Mouse (Mus musculus): ENCODE results near the gene Dck.
A peak's percentile ranks its signal among the peaks of the same experiment; 100 is the strongest.
"Not testable (repeated sequence)": the region's sequence is repeated elsewhere in the genome, so short reads cannot be mapped to it uniquely, and the experiment has no call there.

Dck gene

DNA sequence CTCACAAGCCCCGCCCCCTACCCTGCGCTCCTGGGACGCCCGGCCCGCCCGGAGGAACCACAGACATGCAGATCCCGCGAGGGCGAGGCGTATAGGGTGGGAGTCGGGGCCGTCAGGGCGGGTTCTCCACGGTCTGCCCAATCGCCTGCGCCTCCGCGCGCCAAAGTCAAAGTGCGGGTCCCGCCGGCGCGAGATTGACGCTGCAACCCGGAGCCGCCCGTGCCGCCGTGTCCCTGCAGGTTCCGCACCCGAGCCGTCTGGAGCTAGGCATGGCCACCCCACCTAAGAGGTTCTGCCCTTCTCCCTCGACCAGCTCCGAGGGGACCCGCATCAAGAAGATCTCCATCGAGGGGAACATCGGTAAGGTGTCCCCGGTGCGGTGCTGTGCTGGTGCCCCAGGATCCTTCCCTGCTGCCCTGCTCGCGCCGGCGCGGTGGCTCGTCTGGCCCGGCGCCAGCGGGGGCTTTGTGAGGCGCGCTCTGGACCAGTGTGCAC lies at the start of gene Dck:
Dck (plus strand) TSS at position 10 of the 495 bp plus-strand sequence.
- DNase-seq (ENCODE audit: low spot score) = peak; percentile 91

DNA sequence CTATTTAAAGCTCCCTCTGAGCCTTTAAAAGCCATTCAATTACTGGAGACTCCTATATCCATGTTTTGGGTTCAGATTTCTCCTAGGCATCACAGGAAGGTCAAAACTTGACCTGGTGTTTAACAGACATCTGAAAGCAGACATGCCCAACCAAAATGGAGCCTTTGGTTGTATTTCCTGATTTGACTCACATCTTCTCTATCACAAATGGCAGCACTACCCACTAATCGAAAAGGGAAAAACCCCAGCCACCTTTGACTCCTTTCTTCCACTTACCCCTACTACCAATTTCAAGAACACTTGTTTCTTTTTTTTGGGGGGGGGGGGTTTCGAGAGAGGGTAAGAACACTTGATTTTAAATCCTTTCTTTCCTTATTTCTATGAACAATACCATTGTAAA lies 47.8 kb upstream of the Dck start:
- DNase-seq (ENCODE audit: low spot score) = no peak

DNA sequence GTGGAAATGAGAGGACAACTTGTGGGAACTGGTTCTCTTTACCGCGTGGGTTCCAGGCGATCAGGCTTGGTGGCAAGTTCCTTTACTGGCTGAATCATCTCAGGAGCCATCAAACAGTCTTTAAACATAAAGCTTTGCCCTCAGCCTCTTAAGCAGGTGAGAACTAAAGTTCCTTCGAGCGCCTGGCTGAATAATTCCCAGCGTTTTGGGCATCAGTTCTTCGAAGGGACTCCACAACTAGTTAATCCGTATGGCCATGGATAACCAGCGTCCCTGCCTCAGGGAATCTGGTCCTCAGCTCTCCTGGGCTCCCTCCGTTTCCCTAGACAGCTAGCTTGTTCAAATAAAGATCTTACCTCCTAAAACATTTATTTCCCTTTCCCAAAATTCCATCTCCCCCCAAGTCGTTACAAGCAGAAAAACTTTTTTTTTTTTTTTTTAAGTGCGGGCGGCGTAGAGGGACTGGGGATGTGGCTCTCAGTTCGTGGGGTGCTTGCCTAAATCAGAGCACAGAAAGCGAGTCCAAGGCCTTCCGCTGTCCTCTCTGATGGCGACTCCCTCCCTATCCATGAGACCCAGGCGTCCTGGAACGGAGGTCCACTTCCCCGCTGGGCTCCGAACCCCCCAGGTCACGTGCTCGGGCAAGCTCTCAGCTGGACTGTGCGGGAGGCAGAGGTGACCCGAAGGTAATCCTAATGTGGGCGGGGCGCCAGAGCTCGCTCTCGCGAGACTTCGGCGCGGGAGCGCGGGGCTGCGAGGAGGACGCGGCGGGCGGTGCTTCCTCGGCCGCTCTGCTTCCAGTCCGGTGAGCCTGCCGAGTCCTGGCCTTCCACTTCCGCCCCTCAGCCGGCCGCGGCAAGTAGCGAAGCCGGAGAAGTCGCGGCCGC lies 44.4 kb upstream of the Dck start, which contains the start of gene Mob1b:
Mob1b (plus strand) TSS at position 740 of the 887 bp plus-strand sequence.
- peak; percentile 99 for DNase-seq (ENCODE audit: low spot score)

DNA sequence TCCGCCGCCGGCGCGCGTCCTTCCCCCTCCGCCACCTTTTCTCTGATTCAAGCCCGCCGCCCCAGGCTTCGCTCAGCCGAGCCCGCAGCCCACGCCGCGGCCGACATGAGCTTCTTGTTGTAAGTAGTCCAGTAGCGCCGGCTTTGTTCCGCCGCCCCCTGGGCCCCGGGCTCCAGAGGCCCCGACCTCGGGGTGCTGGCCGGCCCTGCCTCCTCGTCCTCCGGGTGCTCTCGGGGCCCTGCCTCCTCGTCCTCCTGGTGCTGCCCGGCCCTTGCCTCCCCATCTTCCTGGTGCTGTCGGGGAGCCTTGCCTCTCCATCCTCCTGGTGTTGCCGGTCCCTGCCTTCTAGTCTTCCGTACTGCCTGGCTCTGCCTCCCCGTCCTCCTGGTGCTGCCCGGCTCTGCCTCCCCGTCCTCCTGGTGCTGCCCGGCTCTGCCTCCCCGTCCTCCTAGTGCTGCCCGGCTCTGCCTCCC lies 43.8 kb upstream of the Dck start:
- DNase-seq (ENCODE audit: low spot score) = no peak

DNA sequence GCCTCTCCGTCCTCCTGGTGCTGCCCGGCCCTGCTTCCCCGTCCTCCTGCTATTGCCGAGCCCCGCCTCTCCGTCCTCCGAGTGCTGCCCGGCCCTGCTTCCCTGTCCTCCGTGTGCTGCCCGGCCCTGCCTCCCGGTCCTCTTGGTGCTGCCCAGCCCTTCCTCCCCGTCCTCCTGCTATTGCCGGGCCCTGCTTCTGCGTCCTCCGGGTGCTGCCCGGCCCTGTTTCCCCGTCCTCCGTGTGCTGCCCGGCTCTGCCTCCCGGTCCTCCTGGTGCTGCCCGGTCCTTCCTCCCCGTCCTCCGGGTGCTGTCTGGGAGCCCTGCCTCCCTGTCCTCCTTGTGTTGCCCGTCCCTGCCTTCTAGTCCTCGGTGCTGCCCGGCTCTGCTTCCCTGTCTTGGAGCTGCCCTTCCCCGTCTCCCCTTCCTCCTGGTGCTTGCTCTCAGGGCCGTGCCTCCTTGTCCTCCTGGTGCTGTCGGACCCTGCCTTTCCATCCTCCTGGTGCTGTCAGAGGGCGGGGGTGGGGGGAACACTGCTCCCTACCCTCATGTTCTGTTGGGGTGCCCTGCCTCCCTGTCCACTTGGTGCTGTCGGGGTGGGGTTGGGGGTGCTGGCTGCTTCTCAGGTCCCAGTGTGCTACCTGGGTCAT lies 43.1 kb upstream of the Dck start:
- peak; percentile 11 for DNase-seq (ENCODE audit: low spot score)

DNA sequence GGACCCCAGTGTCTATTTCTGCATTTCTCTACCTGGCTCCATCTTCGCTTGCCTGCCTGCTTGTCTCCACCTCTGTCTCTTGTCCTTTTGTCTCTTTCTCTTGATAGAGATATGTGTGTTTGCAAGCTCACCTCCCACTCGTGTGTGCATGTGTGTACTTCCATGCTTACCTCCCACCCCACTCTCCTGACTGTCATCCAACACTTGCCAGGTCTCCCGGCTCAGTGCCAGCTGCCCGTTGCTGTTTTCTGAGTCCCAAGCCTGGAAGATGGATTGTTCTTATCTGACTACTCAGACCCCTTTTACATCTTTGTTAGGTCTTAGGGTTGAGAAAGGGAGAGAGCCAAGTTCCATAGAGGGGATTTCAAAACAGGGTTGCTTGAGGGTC lies 42.6 kb upstream of the Dck start:
- DNase-seq (ENCODE audit: low spot score) = no peak

DNA sequence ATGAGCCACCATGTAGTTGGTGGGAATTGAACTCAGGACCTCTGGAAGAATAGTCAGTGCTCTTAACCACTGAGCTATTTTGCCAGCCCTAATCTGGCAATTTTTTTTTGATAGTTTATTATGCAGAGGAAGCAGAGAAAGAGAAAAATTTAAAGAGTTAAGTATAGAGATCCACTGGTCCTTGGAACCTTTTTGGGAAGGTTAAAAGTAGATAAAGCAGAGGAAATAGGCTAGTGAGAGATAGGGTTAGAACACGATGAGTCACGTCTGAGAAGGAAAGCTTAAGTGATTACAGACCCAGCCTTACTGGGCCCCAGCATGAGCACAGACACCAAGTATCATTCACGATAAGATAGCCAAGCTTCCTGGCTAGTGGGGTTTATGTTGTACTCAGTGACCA lies 40.8 kb upstream of the Dck start:
- DNase-seq (ENCODE audit: low spot score) = no peak

DNA sequence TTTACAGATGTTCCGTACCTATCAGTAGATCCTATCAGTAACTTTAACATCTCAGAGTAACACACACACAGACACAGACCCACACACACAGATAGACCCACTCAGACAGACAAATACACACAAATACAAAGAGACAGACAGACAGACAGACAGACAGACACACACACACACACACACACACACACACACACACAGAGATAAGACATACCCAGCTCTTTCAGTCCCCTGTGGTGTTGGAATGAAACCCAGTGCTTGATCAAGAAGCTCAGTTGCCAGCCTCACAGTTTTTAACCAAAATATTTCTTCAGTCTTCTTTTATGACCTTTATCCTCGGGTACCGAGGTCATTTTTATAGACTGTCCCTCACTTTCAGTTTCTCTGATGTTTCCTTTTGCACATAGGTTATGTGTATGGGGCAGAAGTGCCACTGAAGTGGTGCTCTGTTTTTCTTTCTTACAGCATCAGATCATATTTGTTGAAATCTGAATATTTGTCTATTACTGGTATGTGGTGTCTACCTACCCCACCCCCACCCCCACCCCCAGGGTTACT lies 37.1 kb upstream of the Dck start:
- no peak for DNase-seq (ENCODE audit: low spot score)

DNA sequence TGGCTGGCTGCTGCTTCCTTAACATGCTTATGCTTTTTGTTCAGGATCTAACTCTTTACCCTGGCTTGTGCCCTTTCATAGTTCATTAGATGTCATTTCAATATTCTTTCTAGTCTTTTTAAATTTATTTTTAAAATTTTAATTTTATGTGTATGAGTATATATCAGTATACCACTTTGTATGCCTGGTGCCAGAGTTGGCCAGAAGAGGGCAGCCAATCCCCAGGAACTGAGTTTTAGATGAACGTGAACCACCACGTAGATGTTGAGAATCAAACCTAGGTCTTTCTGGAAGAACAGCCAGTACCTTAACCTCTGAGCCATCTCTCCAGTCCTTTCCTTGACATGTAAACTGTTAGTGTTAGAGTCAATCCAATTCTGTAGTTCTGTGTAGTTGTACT lies 30.0 kb upstream of the Dck start:
- no peak for DNase-seq (ENCODE audit: low spot score)

DNA sequence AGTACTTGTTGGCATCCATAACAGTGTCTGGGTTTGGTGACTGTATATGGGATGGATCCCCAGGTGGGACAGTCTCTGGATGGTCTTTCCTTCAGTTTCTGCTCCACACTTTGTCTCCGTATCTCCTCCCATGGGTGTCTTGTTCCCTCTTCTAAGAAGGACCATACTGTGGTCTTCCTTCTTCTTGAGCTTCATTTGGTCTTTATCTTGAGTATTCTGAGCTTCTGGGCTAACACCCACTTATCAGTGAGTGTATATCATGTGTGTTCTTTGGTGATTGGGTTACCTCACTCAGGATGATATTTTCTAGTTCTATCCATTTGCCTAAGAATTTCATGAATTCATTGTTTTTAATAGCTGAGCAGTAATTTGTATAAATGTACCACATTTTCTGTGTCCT lies 23.7 kb upstream of the Dck start:
- not testable (repeated sequence) for DNase-seq (ENCODE audit: low spot score)

DNA sequence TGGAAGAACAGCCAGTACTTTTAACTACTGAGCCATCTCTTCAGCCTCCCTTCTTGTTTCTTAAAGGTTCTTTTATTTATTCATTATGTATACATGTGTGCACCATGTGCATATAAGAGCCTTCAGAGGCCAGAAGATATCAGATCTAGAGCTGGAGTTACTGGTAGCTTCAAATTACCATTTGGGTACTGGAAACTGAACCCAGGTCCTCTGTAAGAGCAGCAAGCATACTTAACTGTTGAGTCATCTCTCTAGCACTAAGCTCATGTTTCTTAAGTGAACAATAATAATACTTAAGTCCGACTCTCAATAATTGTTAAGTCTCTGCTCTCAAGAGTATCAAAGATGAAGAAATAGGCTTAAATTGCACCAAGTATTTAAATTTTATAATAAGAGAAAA lies 17.0 kb upstream of the Dck start:
- no peak for DNase-seq (ENCODE audit: low spot score)

DNA sequence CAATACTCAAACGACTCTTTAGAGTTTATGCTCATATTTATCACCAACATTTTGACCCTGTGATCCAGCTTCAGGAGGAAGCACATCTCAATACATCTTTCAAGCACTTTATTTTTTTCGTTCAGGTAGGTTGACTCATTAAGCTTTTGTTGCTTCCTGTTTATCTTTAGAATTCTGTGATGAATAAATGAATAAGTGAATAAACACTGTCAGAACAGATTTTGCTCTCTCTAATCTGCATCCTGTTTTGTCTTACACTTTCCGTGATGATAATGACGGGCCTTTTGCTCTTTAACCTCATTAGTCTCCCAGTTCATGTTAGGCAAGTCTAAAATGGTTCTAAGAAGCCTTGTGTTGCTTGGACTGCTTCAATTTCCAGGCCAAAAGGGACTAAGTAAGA lies 11.6 kb upstream of the Dck start:
- DNase-seq (ENCODE audit: low spot score) = no peak

DNA sequence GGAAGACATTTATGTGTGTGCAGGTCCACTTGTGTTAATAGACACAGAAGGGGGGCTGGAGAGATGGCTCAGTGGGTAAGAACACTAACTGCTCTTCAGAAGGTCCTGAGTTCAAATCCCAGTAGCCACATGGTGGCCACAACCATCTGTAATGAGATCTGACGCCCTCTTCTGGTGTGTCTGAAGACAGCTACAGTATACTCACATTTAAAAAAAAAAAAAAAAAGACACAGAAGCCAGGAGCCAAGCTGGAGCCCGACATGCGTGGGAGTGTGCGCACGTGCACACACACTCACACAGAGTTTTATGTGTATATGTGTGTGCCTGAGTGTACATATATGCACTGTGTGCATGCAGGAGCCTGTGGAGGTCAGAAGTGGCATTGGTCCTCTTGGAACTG lies 2.2 kb upstream of the Dck start:
- DNase-seq (ENCODE audit: low spot score) = no peak

DNA sequence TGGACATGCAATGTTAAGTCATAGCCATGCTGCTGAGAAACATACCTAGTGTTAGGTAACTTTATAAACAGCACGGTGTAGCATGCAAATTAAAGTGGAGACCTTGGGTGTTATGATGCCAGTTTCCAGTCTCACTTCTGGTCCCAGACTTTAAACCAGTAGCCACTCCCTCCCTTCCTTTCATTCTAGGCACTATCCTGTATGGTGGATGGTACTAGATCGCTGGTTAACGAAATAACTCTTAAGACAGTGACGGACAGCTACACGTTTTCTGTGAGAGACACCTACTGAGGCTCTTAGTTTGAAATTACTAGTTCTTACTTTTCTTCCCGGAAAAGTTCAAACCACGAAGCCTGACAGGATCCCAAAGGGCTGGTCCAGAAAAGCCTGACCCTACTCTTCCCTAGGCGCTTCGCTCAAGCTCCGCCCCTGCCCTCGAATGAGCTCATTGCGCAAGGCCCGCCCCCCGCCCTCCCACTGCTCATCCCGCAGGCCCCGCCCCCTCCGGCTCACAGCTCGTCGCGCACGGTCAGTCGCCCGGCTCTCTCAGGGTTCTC lies 288 bp upstream of the Dck start:
- DNase-seq (ENCODE audit: low spot score) = no peak

DNA sequence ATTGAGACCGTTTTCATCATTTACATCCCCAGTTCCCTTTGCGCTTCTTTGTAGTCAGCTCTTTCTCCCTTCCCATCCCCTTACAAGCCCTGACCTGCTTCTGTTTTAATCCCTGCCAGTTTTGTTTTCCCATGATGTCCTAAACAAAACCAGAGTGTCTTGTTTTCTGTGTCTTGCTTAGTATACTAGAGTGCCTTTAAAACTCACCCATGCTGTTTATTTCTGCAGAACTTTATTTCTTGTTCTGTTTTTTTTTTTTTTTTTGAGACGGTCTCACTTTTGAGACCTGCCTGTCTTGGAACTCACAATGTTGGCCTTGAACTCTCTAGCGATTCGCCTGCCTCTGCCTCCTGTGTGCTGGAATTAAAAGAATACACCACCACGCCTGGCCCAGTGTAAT lies 791 bp downstream of the Dck start:
- DNase-seq (ENCODE audit: low spot score) = no peak

DNA sequence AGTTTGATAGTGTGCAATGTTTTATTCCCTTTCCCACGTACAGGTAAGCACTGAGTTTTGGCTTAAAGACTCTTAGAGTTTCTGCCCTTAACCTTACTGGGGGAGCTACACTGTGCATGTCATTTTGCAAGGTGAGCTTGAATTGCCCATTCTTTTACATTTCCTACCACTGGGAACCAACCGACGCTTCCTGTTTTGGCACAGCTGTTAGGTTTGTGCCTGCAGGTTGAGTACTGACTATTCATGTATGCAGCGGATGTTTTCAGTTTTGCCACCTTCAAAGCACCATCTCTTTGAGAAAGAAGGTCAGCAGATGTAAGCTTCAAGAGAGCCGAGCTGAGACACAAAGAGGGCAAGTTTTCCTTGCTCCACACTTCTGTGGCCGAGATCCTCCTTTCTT lies 1.3 kb downstream of the Dck start:
- DNase-seq (ENCODE audit: low spot score) = no peak

DNA sequence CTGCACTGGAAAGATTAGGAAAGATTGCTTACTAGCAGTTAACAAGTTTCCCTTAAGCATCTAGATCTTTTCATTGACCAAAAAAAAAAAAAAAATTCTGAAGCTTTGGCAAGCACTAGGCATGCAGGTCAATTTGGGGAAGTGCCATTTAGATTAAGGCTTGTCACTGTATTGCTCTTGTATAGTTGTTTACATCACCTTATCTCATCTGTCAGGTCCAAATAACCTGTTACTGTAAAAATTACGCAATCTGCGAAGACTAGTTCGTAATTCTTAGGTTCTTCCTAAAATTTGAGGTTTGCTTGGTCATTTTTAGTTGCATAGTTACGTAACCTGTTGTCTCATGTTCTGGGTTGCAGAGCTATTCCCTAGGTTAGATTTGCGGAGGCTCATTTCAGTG lies 2.1 kb downstream of the Dck start:
- no peak for DNase-seq (ENCODE audit: low spot score)

DNA sequence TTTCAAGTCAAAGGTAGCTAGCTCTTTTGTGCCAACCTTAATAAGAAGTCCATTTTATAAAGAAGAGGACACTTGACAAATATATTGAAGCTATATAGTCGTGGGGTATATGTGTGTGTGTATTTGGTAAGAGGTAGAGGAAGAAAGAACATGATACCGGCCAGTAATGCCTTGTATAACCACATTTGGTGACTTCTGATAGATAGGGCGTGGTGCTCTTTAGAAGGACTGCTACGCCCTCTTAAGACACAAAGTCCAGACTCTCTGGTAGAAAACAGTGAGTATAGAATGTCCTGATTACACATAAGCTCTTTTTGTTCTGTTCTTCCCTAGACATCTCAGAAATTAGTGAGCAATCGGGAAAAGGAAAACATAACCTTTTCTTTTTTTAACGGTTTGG lies 3.4 kb downstream of the Dck start:
- DNase-seq (ENCODE audit: low spot score) = no peak

DNA sequence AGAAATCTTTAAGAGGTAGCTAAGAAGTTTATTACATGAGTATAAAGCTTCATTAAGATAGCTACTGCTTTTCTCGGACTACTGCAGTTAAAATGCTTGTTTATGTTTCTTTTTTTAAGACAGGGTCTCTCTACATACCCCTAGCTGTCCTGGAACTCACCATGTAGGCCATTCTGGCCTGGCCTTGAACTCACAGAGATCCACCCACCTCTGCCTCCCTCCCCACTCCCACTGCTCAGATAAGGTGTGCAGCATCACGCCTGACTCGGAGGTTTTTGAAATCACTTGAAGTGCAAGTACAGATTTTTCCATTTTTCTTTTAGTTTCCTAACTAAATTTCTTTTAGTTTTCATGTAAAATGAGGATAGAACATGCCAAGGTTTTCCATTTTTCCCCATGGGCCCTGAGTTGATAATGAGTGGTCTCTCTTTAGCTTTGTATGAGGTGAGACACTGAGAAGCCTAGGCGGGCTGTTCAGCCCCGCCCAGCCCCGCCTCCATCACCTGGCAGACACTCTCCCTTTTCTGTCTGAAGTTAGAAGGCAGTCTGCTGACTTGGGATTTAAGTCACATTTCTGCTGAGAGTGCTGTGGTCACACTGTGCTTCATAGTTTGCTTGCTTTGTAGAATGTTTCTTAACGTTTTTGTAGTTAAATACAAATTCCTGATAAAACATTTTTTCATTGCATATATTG lies 17.4 kb downstream of the Dck start:
- DNase-seq (ENCODE audit: low spot score) = no peak

DNA sequence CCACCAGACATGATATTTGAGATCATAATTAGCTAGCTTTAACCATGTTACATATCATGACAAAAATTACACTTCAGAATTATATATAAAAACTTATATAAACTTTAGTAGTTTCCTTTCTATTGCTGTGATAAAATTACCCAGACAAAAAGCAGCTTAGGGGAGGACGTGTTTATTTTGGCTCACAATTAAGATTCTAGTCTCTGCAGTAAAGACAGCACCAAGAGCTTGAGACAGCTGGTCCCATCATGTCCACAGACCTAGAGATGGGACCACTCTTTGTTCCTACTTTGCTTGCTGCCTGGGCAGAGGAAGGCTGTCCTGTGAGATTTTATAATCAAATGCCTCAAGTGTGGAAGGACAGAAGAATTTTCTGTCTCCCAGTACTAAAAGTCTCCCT lies 20.3 kb downstream of the Dck start:
- DNase-seq (ENCODE audit: low spot score) = no peak

DNA sequence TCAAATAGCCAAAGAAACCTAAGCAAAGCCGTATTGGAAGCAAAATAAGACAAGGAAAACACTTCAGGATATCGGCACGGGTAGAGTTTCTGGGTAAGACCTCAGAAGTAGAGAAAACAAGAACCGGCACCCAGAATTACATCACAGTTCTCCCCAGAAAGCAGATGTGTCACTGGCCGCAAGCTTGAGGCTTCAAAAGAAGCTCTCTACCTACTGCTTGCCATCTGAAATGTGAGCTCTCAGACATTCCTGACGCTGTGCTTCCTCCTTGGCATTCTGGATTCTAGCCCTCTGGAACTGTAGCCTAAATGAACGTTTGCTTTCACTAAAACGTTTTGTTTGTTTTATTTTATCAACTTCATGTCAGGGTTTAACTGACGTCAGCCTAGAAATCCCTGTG lies 25.9 kb downstream of the Dck start:
- no peak for DNase-seq (ENCODE audit: low spot score)
